Mouse (Mus musculus): ENCODE data around the gene Cldn34b1. TPM values are rescaled to one million over a fixed set of nuclear protein-coding genes. Genes with fewer than 3 reads are reported as not detected.
"Not testable (repeated sequence)": the region's sequence is repeated elsewhere in the genome, so short reads cannot be mapped to it uniquely, and the experiment has no call there.

The Cldn34b1 gene
- polyA plus RNA-seq (2015; fragmentation: Nextera tagmentation; extraction: Ambion mirVana) = not detected in 2 replicates

- ATAC-seq (replicated peaks; ENCODE audit: extremely low read depth, insufficient read depth, low FRiP score); H3K4me1 ChIP-seq (ENCODE audit: control insufficient read depth, insufficient read depth, low read length); H3K4me3 ChIP-seq (ENCODE audit: low read length); H3K36me3 ChIP-seq (ENCODE audit: control insufficient read depth, insufficient read depth); H3K27me3 ChIP-seq (ENCODE audit: control insufficient read depth, insufficient read depth, low read length); H3K4me2 ChIP-seq (ENCODE audit: low read depth, low read length); H3K9ac ChIP-seq (ENCODE audit: low read length); H3K27ac ChIP-seq (ENCODE audit: low read length); H3K9me3 ChIP-seq (replicated peaks; ENCODE audit: control insufficient read depth, low read length): not testable (repeated sequence)
- 66% methylated on average over 3 of the region's 3 CpGs for WGBS
Observed at GRCm38 (mm10) chrX:154890167-154890566, at the start of gene Cldn34b1. TSS of gene Cldn34b1 (minus strand) at chrX:154890267.

DNA sequence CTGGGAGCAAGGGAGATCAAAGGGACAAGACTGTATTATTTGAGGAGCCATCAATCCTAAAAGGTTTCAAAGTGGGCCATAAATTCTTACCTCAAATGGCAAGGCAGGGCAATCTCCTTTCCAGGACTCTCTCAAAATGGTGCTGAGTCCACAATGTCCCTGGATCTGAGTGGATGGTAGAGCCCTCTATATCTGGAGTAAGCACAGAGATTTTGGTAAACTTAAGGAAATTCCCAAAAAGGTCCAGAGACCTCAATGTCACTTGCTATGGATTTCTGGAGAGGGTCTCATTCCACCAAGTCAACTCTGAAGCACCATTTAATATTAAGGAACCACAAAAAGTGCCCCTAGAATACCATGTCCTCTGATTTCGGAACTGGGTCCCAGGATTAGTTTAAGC is 45.8 kb upstream of the Cldn34b1 start, which contains the start of gene Magea6:
Magea6 (minus strand) TSS at position 101 of the 400 bp plus-strand sequence.
- not testable (repeated sequence) for H3K9ac ChIP-seq (ENCODE audit: low read length); H3K4me3 ChIP-seq (ENCODE audit: low read length); H3K4me2 ChIP-seq (ENCODE audit: low read depth, low read length); ATAC-seq (replicated peaks; ENCODE audit: extremely low read depth, insufficient read depth, low FRiP score); H3K27me3 ChIP-seq (ENCODE audit: control insufficient read depth, insufficient read depth, low read length); H3K36me3 ChIP-seq (ENCODE audit: control insufficient read depth, insufficient read depth); H3K4me1 ChIP-seq (ENCODE audit: control insufficient read depth, insufficient read depth, low read length); H3K9me3 ChIP-seq (replicated peaks; ENCODE audit: control insufficient read depth, low read length); H3K27ac ChIP-seq (ENCODE audit: low read length)
- 48% methylated on average over 1 of the region's 1 CpGs for WGBS

Other genes starting within 250 kb of the Cldn34b1 start
- not detected in 2 replicates for gene Magea6, start 45.7 kb upstream of the Cldn34b1 start, polyA plus RNA-seq (2015; fragmentation: Nextera tagmentation; extraction: Ambion mirVana)
- gene Magea3, start 59.2 kb upstream of the Cldn34b1 start, polyA plus RNA-seq (2015; fragmentation: Nextera tagmentation; extraction: Ambion mirVana) = not detected in 2 replicates
- not detected in 2 replicates for gene Magea8, start 105.6 kb upstream of the Cldn34b1 start, polyA plus RNA-seq (2015; fragmentation: Nextera tagmentation; extraction: Ambion mirVana)
- gene Magea5, start 172.9 kb upstream of the Cldn34b1 start, polyA plus RNA-seq (2015; fragmentation: Nextera tagmentation; extraction: Ambion mirVana) = not detected in 2 replicates
- gene Magea1, start 199.5 kb upstream of the Cldn34b1 start, polyA plus RNA-seq (2015; fragmentation: Nextera tagmentation; extraction: Ambion mirVana) = not detected in 2 replicates
- gene Magea2, start 203.4 kb upstream of the Cldn34b1 start, polyA plus RNA-seq (2015; fragmentation: Nextera tagmentation; extraction: Ambion mirVana) = not detected in 2 replicates
- not detected in 2 replicates for gene Cldn34b2, start 238.1 kb upstream of the Cldn34b1 start, polyA plus RNA-seq (2015; fragmentation: Nextera tagmentation; extraction: Ambion mirVana)